Comparison of ENCODE assay signal across 8 mouse cellular contexts in genomic region chr13:52275675-52276074, GRCm38 (mm10).
A peak's percentile ranks its signal among the peaks of the same experiment; 100 is the strongest.
DNase-seq lines count a peak whose midpoint lies in the region; ATAC-seq and TF ChIP-seq lines count a peak whose summit lies in the region.

No protein-coding gene starts in this region.

- H3K79me3 ChIP-seq in C2C12 (ENCODE audit: low read depth) = no peaks in the 10 kb centered on the region

- TF ChIP-seq CTCF in C2C12 (IDR thresholded peaks at IDR 0.05; ENCODE audit: control insufficient read depth, insufficient read depth, insufficient read length) (peak; percentile 28), MEL (IDR thresholded peaks at IDR 0.05 in 2 of 3, conservative IDR thresholded peaks at IDR 0.05 in 1 of 3; ENCODE audit: control insufficient read depth in 1 of 3, insufficient read depth in 1 of 3, low read depth in 2 of 3, low read length in 3 of 3, poor library complexity in 1 of 3, severe bottlenecking in 1 of 3) (peak; percentile 9 to 41 (median 35); a peak in 4 of 6 replicates)

- TF ChIP-seq POLR2A in MEL (IDR thresholded peaks at IDR 0.05; ENCODE audit: control insufficient read depth in 1 of 2, insufficient read depth in 1 of 2, low read depth in 1 of 2, low read length in 2 of 2, poor library complexity in 1 of 2) = no peak

- H3K9ac ChIP-seq in MEL (ENCODE audit: control insufficient read depth, low read depth, low read length, poor library complexity, severe bottlenecking) = no peak overlapping the region
- H3K9ac ChIP-seq in heart, embryonic 11.5 days (ENCODE audit: low read depth, low read length) = no peak overlapping the region

- WGBS in heart, embryonic 11.5 days (ENCODE audit: insufficient replicate concordance) = 8% methylated on average over 8 of the region's 8 CpGs

- H3K27me3 ChIP-seq in C2C12 (ENCODE audit: control insufficient read depth, insufficient read depth, insufficient read length) (no peaks in the 10 kb centered on the region), MEL (ENCODE audit: control insufficient read depth in 1 of 2, insufficient read depth in 2 of 2, low read length in 2 of 2) (no peaks in the 10 kb centered on the region)
- H3K27me3 ChIP-seq in heart, embryonic 11.5 days (ENCODE audit: control insufficient read depth, insufficient read depth, low read length) = no peaks in the 10 kb centered on the region

- TF ChIP-seq RAD21 in MEL (IDR thresholded peaks at IDR 0.05; ENCODE audit: low read depth, low read length) = peak; percentile 35

- H3K27ac ChIP-seq in MEL (ENCODE audit: control insufficient read depth, low read depth, low read length) = no peak overlapping the region
- no peak overlapping the region for H3K27ac ChIP-seq in heart, embryonic 11.5 days (ENCODE audit: low read depth, low read length)

- ATAC-seq in heart, embryonic 11.5 days (replicated peaks; ENCODE audit: insufficient number of reproducible peaks, low FRiP score, low TSS enrichment) = no peak
- no peak for ATAC-seq in inflammation-experienced regulatory T-cells, adult 6 months

- no peaks in the 10 kb centered on the region for H3K4me1 ChIP-seq in MEL (ENCODE audit: control insufficient read depth in 1 of 2, insufficient read depth in 2 of 2, low read length in 2 of 2)
- 0 out of 2 replicates have a peak, but pooled peaks cover 2% of the 10 kb centered on the region for H3K4me1 ChIP-seq in heart, embryonic 11.5 days (ENCODE audit: control insufficient read depth, insufficient read depth, low read length)

- H3K36me3 ChIP-seq in C2C12 (ENCODE audit: control insufficient read depth, insufficient read depth) (no peaks in the 10 kb centered on the region), MEL (ENCODE audit: control insufficient read depth in 1 of 2, insufficient read depth in 2 of 2, low read length in 2 of 2) (no peaks in the 10 kb centered on the region)
- no peaks in the 10 kb centered on the region for H3K36me3 ChIP-seq in heart, embryonic 11.5 days (ENCODE audit: control insufficient read depth, insufficient read depth, low read length)

- H3K9me3 ChIP-seq in MEL (replicated peaks; ENCODE audit: insufficient read depth, low read length) = no peaks in the 10 kb centered on the region
- H3K9me3 ChIP-seq in heart, embryonic 11.5 days (replicated peaks; ENCODE audit: control insufficient read depth, low read length) = no peaks in the 10 kb centered on the region; the same call in 1 of the 2 replicates

- peak overlapping the region; percentile 45 for H3K4me2 ChIP-seq in heart, embryonic 11.5 days

- H3ac ChIP-seq in C2C12 (ENCODE audit: control insufficient read depth, insufficient read length, low read depth) = no peak overlapping the region

- TF ChIP-seq EP300 in MEL (IDR thresholded peaks at IDR 0.05; ENCODE audit: low read depth in 1 of 2, low read length in 2 of 2) = no peak

- no peak overlapping the region for H3K4me3 ChIP-seq in C2C12 (ENCODE audit: insufficient read depth, poor library complexity, severe bottlenecking)
- H3K4me3 ChIP-seq in MEL (ENCODE audit: control insufficient read depth in 1 of 2, insufficient read depth in 1 of 2, low read depth in 2 of 2, low read length in 2 of 2) = no peak overlapping the region
- H3K4me3 ChIP-seq in heart, embryonic 11.5 days (ENCODE audit: low read depth, low read length) = peak overlapping the region; percentile 16; the same call in 1 of the 2 replicates

- no peaks in the 10 kb centered on the region for H3K79me2 ChIP-seq in C2C12 (ENCODE audit: control insufficient read depth, insufficient read depth)
- no peaks in the 10 kb centered on the region for H3K79me2 ChIP-seq in MEL (ENCODE audit: control insufficient read depth, insufficient read depth, low read length, poor library complexity)

- DNase-seq in MEL (ENCODE audit: low read depth, low spot score) = peak; percentile 6
- peak; percentile 78 to 82 for DNase-seq in cerebellum, postnatal 14 days
- peak; percentile 11 to 48 for DNase-seq in kidney, postnatal 36 days
- DNase-seq in lung, postnatal 10 days = peak; percentile 62
- peak; percentile 60 for DNase-seq in retina, postnatal 7 days (ENCODE audit: low read depth, low spot score)

TF ChIP-seq in C2C12, 6 proteins besides CTCF, POLR2A, EP300 and RAD21:
- no peak for TF ChIP-seq FOSL1 (IDR thresholded peaks at IDR 0.05; ENCODE audit: insufficient read depth, low read length, poor library complexity, severe bottlenecking)
- TF ChIP-seq MYOD1 (IDR thresholded peaks at IDR 0.05; ENCODE audit: control insufficient read depth, insufficient read length, low read depth) = no peak
- TF ChIP-seq CEBPB (IDR thresholded peaks at IDR 0.05; ENCODE audit: low read depth) = no peak
- no peak for TF ChIP-seq MYOG (IDR thresholded peaks at IDR 0.05; ENCODE audit: control insufficient read depth, extremely low read depth, insufficient read length)
- no peak for TF ChIP-seq MAX (IDR thresholded peaks at IDR 0.05)
- no peak for TF ChIP-seq USF1 (IDR thresholded peaks at IDR 0.05; ENCODE audit: low read depth)

TF ChIP-seq in MEL, 35 proteins besides CTCF, POLR2A, EP300 and RAD21:
- TF ChIP-seq ZKSCAN1 (IDR thresholded peaks at IDR 0.05; ENCODE audit: low read depth, low read length) (no peak), RCOR1 (IDR thresholded peaks at IDR 0.05; ENCODE audit: low read depth, low read length) (no peak), SMC3 (IDR thresholded peaks at IDR 0.05; ENCODE audit: low read depth, low read length) (no peak; the same call in 1 of the 2 replicates), TBP (IDR thresholded peaks at IDR 0.05; ENCODE audit: low read depth, low read length) (no peak), ELF1 (IDR thresholded peaks at IDR 0.05; ENCODE audit: low read depth, low read length) (no peak), ETS1 (IDR thresholded peaks at IDR 0.05; ENCODE audit: low read depth, low read length) (no peak), MXI1 (IDR thresholded peaks at IDR 0.05; ENCODE audit: low read depth, low read length) (no peak), ZNF384 (IDR thresholded peaks at IDR 0.05; ENCODE audit: low read depth, low read length) (no peak), MAFK (IDR thresholded peaks at IDR 0.05; ENCODE audit: borderline replicate concordance, low read depth, low read length) (no peak), TAL1 (IDR thresholded peaks at IDR 0.05; ENCODE audit: low read length) (no peak), KAT2A (conservative IDR thresholded peaks at IDR 0.05; ENCODE audit: low read depth, low read length) (no peak), UBTF (IDR thresholded peaks at IDR 0.05; ENCODE audit: borderline replicate concordance, insufficient read depth, low read depth, low read length) (no peak), HCFC1 (IDR thresholded peaks at IDR 0.05; ENCODE audit: low read depth, low read length) (no peak), MEF2A (IDR thresholded peaks at IDR 0.05; ENCODE audit: extremely low read depth, insufficient replicate concordance, low read depth, low read length, poor library complexity, severe bottlenecking) (no peak)

Comparison
In these comparisons a context has a peak if more than half of its experiments do, and no peak if none do; other contexts are left out.
1. DNase-seq: peak in every context shown above with its lines; median percentile 80 in cerebellum, postnatal 14 days; 62 in lung, postnatal 10 days; 60 in retina, postnatal 7 days; 30 in kidney, postnatal 36 days; 6 in MEL.